Mouse (Mus musculus) cerebellum, postnatal 10 days (tissue): Measurements from ENCODE around the gene March6.

ENCODE experiments used
- DNase-seq, 2 experiments: peaks; one replicate each; pipeline ENCODE4 v3.0.0; 2021; ENCODE audit warnings: mixed read lengths in 2 of 2

The March6 gene

GRCm38 (mm10) chr15:31453098-31453916 lies 77.5 kb downstream of the March6 start, which contains the start of gene Ropn1l:
TSS of gene Ropn1l (minus strand) at chr15:31453737.
- peak; percentile 92 to 95 for DNase-seq

GRCm38 (mm10) chr15:31452336-31453097 lies 78.3 kb downstream of the March6 start:
- DNase-seq = no peak

DNA sequence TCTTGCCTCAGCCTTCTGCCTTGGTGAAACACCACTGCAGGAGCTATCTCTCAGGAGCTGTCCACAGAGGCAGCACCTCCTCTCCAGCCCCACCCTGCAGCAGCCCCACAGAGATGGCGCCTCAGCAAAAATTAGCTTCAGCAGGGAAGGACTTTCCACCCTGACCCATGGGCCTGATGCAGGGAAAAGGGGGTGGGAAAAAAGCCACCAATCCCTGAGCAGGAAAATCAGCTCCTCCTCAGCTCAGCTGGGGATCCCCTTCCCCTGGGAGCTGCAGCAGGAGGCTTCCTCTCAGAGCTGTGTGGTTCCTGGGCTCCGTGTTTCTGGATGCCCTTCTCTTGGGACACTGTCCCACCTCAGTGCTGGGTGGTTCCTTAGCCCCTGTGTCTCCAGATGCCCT lies 81.1 kb downstream of the March6 start:
- DNase-seq = no peak

DNA sequence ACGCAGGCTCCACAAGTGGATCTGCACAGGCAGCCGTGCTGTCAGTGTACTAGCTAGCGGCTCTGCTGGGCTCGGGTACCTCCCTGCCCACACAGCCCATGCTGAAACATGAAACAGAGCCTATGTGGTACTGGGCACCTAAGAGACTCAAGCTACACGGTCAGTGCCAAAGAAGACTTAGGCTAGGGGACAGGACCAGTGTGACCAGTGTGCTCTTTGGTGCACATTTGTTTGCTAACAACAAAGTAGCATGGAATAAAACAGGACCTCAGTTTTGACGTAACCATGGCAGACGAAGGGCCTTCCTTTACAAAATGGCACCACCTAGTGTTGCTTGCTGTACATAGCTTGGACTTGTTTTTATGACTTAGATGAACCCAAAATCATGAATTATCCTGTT lies 83.7 kb downstream of the March6 start:
- peak; percentile 73 to 78 for DNase-seq

GRCm38 (mm10) chr15:31442698-31443097 lies 88.2 kb downstream of the March6 start:
- DNase-seq = no peak

DNA sequence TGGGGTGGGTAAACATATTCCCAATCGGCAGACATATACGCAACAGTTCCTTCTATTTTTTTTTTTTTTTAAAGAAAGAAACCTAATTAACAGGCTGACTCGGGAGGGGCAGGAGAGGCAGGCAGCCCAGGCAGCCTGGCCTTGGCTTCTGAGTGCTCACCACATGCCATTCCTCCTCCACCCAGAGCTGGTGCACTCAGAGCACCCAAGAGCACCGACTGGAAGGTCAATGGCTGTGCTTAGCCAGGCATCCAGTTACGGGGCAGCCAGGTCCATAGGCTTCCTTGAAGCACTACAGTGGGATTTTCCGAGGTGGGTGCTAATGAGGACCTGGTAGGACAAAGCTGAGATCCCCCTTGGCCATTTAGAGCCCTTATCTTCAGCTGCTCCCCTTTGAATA lies 88.9 kb downstream of the March6 start:
- no peak for DNase-seq

- DNase-seq = peak in 1 of 2 experiments; percentile 57
Measured at GRCm38 (mm10) chr15:31436811-31437210, 94.0 kb downstream of the March6 start.

DNA sequence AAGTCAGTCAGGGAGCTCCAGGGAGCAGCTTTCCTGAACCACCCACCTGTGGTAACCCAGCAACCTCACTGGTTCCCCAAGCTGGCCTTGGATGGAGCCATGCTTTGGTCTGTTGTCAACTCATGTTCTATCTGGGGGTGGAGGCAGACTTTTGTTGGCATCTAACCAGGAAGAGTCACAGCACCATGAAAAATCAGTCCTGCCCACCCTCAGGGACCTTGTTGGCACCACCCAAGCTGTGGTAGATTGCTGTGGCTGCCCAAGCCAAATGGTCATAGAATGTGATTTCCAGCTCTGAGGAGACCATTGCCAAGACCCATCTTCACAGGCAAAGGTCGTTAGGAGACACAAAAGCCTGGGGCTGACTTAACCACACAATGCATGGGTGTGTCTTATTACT lies 94.8 kb downstream of the March6 start:
- DNase-seq = peak; percentile 41 to 68

DNA sequence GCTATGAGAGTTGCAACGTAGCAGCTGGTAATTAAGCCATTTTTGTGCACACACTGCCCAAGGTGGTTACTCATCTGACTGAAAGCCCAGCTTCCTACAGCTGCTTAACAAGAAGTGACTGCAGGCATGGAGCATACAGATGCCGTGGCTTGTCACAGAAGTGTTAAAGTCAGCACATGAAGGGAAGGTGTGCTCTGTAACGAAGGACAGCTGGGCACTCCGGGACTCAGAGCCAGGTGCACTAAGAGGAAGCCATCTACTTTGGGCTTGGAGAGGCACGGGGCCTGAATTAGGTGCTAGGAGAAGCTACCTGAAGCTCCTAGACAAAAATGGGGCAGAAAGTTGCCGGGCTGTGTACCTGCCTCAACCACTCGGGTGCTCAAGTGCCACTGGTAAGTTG lies 97.1 kb downstream of the March6 start:
- no peak for DNase-seq

- no peak for DNase-seq
Measured at GRCm38 (mm10) chr15:31431847-31432246, 99.0 kb downstream of the March6 start.

GRCm38 (mm10) chr15:31430014-31430413 lies 100.8 kb downstream of the March6 start:
- no peak for DNase-seq

GRCm38 (mm10) chr15:31429429-31429828 lies 101.4 kb downstream of the March6 start:
- DNase-seq = no peak

GRCm38 (mm10) chr15:31428571-31428970 lies 102.3 kb downstream of the March6 start:
- DNase-seq = no peak

GRCm38 (mm10) chr15:31427390-31427789 lies 103.5 kb downstream of the March6 start:
- no peak for DNase-seq

DNA sequence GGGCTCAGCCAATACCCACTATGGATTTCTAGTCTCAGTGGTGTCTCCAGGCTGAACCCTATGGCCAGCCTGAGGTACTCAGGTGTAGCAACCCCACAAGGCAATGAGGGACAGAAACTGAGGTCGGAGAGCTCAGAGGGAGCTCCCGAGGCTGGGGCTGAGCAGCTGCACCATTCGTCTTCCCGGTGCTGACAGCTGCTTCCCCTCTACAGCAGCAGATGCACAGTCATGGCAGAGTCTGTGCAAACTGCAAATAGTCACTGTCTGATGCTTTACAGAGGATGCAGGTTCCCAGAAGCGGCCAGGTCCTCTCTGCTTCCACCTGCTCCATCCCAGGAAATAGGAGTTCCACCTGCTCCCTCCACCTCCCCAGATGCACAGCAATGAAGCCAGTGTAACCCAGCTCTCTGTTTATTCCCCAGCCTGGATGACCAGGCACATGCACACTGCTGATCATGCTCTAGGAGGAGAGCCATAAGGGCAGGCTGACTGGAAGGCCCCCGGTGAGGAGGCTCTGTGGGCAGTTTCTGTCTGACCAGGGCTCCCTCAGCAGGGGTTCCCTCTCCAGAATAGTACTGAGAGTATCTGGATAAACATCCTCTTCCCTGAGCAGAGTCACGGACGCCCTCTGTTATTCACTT lies 104.7 kb downstream of the March6 start:
- no peak for DNase-seq

- DNase-seq = no peak
Measured at GRCm38 (mm10) chr15:31422649-31423369, 108.0 kb downstream of the March6 start.

DNA sequence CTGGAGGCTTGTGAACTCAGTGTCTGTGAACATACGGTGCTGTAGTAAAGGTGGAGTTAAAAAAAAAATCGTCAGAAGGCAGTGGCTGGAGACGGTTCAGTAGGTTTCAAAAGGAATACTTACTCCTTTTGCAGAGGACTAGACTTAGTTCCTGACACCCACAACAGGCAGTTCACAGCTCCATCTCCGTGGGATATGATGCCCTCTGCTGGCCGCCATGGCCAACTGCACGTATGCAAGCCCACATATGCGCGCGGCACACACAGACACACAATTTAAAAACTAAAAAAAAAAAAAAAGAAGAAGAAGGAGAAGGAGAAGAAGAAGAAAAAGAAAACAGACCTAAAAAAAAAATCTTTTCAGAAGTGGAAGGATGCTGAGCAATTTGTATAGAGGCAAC lies 111.8 kb downstream of the March6 start:
- peak; percentile 61 to 65 for DNase-seq

- no peak for DNase-seq
Measured at GRCm38 (mm10) chr15:31418686-31419024, 112.2 kb downstream of the March6 start.

DNA sequence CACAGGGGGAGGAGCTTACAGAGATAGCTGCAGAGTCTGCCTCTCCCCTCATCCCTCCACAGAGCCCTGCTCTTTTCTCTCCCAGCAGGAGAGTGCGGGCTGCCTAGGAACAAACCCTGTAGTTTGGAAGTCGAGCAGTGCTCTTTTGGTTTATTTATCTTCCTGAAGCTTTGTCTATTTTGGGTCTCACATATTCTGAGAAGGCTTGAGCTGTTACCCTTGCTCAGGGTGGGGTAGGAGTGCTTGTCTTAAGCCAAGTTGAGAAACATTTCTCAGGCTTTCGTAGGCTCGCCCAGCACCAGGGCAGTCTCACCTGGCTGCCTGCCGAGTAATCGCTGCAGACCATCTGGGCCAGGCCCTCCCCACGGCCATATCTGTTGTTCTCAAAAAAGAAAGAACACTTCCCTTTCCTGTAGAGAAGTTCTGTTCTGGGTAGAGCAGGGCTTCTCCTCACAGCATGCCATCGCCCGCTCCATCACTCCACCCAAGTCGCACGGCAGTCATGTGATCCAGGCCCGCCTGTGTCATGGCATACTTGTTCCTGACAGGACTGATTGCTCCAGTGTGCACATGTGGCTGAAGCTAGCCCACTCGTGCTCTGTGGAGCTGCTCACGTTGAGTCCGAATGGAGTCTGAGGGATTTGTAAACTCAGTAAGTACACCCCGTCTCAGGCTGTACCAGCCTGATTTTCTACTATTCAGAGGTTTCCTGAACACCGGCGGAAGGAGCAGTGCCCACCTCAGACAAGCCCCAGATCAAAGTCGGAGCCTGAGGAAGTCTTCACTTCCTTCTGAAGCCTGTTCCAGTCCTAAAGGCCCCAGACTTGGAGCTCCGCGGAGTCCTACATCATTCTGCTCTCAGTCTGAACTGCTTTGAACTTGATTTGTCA lies 112.8 kb downstream of the March6 start:
- peak; percentile 82 to 86 for DNase-seq

DNA sequence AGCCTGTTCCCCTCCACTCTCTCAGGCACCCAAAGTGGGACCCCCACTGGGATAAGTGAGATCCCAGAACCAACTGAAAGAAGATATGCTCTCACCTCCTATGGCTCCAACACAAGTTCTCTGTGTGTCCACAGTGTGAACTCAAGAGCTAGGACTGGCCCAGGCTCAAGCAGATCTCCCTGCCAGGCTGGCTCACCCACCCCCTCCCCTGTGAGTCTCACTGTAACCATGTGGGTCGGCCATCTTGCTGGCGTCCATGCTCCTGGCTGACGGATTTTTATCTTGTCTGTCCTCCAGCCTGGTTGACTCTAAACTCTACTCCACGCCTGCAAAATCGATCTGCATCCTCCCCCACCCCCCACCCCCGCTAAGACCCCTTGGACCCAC lies 113.5 kb downstream of the March6 start:
- peak; percentile 62 to 63 for DNase-seq

DNA sequence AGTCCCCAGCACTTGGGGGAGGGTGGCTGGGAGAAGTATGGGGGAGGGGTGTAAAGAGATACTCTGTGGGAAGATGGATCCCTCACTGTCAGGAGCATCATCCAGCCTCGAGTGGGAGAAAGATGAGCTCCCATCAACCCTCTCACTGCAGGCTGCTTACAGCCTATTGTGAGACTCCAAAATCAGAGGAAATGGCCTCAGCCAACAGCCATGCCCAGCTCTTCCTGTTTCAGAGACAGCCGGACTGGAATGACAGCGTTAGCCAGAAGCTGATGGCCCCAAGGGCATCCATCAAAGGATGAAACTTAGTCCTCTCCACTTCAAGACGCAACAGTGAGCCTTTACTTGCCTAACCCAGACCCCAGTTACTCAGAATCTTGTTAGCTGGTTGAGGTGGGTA lies 115.7 kb downstream of the March6 start:
- no peak for DNase-seq
